Mouse (Mus musculus): ENCODE results near the gene Zic4.

Gene Zic4

DNA sequence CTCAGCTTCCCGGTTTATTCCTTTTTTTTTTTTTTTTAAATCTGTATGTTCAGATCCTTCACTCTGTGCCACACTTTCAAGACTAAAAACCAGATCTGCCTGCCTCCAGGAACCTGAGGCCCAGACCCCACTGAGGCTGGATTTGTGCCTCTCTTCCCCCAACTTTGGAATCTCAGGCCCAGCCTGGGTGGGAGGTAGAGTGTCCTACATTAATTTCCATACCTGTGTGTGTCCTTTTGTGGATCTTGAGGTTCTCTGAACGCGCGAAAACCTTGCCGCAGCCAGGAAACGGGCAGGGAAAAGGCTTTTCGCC lies 1.6 kb downstream of the Zic4 start:
- no peak for DNase-seq (ENCODE audit: low spot score)

DNA sequence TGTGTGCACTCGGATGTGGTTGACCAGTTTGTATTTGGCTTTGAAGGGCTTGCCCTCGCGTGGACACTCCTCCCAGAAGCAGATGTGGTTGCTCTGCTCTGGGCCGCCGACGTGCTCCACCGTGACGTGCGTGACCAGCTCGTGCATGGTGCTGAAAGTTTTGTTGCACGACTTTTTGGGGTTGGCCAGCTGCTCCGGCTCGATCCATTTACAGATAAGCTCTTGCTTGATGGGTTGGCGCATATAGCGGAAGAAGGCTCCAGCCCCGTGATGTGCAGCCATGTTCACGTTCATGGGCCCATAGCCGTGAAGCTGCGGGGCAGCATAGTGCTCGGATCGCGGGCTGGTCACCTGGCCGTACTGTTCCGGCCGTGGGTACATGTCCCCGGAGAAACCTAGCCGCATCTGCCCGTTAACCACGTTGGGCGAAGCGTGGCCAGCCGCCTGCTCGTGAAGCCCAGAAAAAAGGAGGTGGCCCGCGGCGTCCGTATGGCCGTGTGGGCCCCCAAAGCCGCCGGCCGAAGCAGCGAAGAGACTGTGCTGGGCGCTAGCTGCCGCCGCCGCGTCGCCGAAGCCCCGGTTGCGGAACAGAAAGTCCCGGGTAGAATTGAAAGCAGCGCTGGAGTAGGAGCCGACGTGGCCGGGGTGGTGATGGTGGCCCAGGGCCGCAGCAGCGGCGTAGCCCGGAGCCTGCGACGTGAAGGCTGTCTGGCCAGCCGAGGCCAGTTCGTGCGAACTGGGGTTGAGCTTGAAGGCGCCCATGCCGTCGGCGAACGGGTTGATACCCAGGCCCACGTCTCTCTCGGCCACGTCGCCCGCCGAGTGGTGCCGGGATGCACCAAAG lies 2.1 kb downstream of the Zic4 start:
- no peak for DNase-seq (ENCODE audit: low spot score)

DNA sequence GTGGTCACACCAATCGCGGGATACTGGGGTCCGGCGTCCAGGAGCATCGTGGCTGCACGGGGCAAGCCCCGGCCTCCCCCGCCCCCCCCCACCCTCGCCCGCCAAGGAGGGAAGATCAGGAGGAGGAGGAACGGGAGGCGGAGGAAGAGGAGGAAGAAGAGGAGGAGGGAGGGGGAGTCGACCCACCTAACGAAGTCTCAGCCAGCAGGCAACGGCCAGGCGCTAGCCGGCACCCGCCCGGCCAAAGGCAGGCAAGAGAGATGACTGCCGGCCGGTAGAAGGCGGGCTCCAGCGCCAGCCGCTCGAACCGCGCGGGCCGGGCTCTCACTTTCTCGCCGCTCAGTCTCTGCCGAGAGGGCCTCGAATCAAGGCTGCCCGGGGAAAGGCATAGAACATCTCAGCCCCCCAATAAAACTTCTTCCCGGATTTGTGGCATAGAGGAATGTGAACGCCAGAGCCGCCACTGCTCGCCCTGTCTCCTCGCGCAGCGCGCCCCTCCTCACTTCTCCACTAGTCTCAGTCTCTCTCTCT lies 2.8 kb downstream of the Zic4 start:
- DNase-seq (ENCODE audit: low spot score): no peak

DNA sequence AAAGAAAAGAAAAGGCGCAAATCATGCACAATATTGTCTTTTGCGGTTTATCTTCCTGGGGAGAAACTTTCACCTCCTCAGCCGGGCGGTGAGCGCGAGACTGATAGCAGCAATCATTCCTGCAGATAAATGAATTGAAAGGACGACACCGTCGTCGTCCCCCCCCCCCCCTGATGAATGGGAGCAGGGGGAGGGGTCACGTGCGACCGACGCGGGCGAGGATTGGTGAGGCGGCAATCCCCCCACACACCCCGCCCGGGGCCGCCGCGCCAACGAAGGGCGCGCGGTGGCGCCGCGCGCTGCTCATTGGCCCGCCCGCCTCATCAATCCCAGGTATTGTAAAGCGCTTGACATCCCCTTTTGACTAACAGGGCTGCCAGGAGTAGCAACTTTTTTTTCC lies 3.5 kb downstream of the Zic4 start, which contains the start of gene Zic1:
TSS of gene Zic1 (minus strand) at position 147 of the 400 bp plus-strand sequence.
- DNase-seq (ENCODE audit: low spot score): no peak

DNA sequence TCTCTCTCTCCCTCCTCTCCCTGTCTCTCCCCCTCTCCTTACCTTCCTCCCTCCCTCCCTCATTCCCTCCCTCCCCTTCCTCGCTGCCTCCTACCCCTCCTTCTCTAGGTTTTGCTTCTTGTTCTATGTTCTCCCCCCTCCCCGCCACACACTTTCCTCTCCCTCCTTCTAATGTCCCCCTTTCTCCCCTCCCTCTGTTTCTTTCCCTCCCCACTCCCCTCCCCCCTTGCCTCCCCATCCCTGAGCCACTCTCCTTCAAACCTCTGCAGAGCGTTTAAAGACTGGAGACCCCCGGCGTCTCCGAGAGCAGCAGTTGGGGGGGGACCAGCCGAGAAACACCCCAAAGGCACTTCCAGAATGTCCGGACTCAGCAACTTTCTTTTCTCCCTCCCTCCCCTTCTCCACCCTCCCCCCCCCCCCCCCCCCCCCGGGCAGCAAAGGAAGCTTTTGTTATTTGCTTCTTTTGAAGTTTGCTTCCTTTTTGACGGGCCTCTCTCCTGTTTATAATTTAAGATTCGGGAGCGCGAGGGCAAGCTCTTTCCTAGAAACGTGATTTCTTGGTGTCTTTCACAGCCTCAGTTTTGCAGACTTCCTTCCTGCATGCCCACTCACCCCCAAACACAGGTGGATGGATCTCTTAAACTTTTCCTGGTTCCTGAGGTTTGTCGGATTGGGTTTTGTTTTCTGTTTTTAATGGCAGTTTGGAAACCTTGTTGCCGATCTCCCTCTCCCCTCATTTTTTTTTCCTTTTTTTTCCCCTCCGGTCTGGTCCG lies 4.2 kb downstream of the Zic4 start:
- no peak for DNase-seq (ENCODE audit: low spot score)

DNA sequence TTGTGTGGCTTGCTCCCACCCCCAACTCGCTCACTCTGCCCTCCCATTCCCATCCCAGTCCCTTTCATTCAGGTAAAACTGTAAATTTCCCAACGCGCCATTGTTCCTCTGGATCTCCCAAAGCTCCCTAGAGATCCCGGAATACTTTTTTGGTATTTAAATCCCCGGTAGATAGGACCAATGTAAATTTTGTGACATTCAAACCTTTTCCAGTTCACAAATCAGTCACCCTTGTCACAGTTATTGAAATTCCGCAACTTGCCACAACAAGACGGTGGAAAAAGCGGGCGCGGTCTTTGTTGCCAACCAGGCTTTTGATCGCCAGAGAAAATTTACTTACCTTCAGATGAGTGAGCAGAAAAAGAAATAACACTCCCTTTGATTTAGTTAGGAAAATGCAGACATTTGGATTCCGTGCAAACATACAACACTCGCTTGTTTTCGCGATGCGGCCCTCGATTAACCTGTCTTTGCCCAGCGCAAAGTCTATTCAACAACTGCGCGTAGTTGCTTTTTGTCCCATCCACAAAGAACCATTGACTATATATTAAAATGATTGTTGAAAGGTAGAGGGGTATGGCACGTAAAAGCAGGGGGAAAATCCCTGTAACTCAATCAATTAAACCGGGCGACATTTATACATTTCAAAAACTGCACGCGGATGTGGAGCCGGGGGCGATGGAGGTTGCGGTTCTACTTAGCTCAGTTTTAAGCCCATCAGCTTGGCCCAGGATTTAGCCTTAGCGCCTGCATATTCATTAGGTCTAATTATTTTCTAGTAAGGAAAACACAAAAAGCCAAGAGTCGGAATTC lies 5.0 kb downstream of the Zic4 start:
- DNase-seq (ENCODE audit: low spot score): no peak

DNA sequence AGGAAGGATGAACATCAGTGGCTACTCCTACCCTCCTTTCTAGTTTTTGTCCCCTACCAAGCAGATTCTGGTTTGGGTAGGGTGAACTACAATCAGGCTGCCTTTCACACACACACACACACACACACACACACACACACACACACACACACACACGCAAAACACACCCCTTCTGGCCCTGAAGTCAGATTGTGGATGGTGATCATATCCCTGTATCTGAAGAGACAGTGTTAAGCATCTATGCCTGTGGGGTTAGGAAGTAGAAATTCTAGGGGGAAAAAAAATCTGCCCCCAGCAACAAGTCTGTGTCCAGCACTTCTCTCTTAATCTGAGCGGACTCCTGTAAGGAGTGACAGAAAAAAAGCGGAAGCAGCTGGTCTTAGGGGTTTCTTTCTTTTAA lies 5.9 kb downstream of the Zic4 start:
- DNase-seq (ENCODE audit: low spot score): no peak

DNA sequence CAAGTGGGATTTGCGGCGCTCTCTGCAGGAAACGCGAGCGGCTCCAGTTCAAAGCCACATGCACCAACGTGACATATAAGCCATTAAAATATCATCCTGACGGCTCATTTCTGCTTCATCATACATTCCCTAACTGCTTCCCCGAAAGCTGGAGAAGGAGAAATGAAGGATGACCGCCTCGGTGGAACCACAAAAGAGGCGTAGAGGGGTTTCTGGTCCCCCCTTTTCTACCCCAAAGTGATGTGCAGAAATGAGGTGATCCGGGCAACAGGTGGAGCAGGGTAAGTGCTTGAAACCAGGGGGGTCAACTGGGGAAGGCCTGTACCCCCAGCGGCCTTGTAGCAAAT lies 6.7 kb downstream of the Zic4 start:
- DNase-seq (ENCODE audit: low spot score): no peak

DNA sequence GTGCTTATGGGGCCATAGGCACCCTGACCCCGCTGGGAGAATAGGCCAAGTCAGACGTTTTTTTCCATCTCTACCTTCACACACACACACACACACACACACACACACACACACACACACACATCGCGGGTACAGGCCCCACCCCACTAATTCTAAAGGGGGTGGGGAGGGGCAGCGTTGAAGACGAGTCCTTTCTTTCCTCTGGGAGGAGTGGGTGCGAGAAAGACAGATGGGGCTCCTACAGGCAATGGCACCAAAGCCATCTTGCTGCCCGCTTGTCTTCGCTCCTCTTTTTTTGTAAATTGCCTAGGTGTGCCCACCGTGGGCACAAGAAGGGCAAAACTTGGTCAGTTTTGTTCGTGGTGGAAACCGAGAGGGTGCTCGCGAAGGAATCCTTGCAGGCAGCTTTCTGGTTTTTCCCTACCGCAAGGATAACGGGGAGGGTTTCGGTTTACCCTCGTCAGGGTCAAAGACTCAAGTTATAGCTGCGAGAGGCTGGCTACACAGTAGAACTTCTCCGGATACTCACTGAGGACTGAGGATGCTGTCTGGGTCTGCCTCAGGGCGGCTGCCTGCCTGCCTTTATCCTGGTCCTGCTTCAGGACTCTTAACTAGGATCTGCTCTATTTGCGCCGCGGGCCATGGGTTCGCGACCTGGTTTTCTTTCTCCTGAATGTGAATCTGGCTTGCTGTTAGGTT lies 7.2 kb downstream of the Zic4 start:
- DNase-seq (ENCODE audit: low spot score): no peak

DNA sequence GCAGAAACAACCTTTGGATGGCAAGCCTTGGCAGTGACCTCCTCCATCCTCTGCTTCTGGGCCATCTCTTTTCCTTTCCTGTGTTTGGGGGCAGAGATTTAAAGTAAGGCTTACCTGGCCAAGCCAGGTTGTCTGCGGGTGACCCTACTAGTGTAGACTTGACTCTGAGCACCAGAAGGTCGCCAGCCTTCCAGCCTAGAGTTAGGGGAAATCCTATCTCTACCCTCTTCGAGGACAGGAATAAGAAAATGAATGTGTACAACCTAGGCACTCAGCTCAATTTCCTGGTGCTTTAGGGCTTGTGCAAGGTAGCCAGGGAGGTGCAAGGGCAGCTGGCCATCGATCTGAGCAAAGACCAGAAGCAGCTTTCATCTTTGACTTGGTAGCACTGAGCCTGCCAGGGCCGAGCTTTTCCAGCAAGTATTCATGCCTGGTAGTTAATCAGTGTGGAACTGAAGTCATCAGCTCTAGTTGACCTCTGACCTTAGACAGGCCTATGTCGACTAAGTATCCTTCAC lies 8.0 kb downstream of the Zic4 start:
- DNase-seq (ENCODE audit: low spot score): no peak

DNA sequence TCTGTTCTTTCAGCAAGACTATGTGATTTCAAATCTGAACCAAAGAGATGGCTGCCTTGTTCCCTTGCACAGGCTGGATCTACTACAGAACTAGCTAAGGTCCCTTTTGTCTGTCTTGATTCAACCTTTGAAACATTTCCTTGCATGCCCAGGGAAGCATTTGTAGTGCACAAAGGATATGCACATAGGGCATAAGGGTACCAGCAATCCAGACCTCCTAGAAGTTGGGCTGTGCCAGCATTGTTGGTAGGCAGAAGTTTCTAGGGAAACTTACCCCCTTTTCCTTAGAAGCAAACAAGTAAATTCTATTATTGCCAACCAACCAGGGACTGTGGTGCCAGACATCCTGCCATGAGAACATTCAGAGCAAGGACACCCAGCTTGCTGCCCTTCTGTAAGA lies 8.8 kb downstream of the Zic4 start:
- no peak for DNase-seq (ENCODE audit: low spot score)

DNA sequence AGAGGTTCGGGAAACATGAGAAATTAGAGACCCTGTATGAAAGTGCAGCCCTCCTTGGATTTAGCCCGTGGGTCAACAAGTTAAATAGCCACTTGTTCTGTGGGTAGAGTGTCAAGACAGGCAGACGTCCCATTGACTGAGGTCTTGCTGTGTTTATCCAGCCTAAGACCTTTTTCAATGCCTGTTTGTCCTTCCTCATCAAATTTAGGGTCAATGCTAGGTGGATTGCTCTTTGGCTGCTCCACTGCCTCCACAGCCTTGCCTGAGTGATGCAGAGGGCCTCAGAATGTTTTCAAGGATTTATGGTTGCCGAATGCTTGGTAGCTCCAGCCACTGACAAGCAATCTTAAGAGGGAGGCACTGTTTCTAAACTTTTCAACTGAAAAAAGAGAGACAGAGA lies 9.4 kb downstream of the Zic4 start:
- no peak for DNase-seq (ENCODE audit: low spot score)

DNA sequence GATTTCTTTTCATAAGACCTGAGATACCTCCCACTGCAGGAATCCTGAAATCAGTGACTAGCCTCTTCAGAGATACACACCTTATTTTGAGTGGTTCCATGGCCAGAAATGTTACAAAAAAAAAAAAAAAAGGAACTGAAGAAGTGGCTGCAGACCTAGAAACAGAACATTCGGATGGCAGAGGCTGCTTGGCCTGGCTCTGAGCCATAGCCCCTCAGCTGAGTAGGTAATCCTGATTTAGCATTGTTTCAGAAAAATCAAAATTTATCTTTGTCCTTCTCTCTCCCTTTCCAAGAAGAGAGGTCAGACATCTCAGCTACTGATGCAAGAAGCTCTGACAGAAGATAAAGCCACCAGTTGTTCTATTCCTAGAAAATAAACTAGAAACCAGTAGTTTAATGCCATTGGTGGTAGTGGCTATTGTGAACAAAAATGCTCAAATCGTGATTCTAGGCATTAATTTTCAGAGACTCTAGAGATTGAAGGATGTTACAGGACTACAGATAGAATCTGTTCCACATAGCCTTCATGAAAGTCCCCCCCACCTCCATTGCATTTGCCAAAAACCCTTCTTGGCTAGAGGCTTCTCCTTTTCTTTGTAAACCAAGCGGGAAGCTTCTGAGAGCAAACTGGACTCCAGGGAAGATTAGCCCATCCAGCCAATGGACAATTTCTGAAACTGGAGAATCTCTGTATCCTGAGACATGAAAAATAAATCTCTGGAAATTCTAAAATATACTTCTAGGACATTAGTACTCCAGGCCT lies 11.8 kb downstream of the Zic4 start:
- DNase-seq (ENCODE audit: low spot score): no peak

DNA sequence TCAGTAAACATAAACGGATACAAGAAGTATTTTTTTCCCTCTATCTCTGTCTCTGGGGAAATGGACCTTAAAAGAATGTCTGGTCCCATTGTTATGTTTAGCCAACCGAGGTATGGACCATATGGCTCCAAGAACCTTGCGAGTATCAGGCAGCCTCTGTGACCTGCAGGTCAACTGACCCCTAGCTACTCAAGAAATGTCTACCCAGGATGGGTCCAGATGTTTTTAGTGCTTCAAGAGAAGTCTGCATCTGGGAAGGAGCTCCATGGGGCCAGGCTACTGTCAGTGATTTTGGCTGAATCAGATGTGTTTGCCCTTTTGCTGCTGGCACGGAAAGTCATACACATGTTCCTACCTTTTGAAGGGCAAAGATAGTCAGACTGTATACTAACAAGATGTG lies 12.5 kb downstream of the Zic4 start:
- no peak for DNase-seq (ENCODE audit: low spot score)

DNA sequence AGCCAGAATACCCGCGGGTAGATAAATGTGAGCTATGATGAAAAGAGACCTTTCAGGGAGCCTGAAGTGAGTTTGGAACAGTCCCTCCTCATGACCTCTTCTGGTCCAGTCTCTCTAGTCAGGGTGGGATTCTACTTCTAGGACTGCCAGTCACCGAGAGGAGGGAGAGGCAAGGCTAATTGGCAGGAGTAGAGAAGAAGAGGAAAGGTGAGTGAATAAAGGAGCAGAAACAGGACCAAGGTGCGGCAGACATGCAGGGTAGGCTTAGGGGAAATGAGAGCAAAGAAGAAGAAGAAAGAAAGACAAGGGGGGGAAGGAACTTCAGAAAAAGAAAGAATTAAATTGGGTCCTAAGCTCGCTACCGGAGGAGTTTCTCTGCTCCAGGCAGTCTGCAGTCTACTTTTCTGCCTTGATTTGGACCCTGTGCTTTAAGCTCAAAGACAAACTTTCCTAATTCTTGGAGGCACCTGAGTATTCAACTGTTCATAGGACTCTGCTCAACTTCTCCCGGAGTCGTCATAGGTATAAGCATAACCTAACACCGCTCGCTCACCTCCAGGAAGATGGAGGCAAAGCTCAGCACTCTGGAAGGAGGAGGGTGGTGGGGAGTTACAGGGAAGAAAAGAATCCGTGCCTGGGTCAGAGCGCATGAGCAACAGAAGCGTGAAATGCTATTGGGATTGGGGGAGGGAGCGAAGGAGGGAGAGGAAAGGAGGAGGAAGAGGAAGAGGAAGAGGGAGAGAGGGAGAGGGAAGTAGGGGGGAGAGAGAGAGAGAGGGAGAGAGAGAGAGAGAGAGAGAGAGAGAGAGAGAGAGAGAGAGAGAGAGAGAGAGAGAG lies 15.0 kb downstream of the Zic4 start:
- no peak for DNase-seq (ENCODE audit: low spot score)

DNA sequence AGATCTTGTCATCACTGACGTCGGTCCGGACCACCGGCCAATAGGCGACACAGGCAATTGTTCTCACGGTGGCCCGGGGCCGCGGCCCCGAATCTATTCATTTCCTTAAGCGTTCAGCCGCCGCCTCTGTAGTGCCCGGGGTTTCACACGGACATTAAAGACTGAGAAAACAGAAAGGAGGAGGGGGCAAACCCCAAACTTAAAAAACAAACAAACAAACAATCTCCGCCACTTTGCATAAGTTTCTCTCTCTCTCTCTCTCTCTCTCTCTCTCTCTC lies 15.6 kb downstream of the Zic4 start:
- DNase-seq (ENCODE audit: low spot score): no peak

DNA sequence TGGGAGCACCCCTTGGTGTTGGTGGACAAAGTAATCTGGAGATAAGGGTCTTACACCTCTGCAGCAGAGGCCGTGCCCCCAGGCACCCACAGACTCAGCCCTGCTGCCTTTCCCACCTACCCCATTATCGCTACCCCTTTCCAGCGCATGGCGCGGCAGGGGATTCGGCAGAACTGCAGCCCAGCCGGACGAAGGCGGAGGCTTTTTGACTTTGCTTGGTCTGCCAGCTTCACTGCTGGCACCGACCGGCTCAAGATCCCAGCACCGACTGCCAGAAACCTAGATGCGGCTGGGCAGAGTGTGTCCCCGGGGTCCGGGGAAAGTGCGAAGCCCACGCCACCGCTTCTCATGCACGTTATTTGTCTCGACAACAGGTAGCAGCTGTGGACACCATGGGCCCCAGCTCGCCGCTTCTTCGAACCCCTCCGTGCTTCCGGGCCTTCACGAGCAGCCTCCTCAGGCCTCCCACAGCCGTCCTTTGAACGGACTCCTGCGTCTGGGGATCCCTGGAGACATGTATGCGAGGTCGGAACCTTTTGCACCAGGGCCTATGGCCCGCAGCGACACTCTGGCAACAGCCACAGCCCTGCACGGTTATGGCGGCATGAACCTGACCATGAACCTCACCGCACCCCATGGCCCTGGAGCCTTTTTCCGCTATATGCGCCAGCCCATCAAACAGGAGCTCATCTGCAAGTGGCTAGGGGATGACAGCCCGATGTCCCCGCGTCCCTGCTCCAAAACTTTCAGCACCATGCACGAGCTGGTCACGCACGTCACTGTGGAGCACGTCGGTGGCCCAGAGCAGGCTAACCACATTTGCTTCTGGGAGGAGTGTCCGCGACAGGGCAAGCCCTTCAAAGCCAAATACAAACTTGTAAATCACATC lies 16.4 kb downstream of the Zic4 start:
- no peak for DNase-seq (ENCODE audit: low spot score)

DNA sequence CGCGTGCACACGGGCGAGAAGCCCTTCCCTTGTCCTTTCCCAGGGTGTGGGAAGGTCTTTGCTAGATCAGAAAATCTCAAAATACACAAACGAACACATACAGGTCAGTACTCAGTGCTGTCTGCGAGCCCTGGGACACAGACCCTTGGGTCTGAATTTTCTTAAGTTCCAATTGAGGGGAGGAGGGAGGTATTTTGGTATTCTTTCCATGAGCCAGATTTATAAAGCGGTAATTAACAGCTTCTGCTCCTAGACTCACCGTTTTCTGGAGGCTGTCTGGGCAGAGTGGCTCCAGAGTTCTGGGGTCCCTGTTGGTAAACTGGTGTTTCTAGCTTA lies 17.1 kb downstream of the Zic4 start:
- no peak for DNase-seq (ENCODE audit: low spot score)

DNA sequence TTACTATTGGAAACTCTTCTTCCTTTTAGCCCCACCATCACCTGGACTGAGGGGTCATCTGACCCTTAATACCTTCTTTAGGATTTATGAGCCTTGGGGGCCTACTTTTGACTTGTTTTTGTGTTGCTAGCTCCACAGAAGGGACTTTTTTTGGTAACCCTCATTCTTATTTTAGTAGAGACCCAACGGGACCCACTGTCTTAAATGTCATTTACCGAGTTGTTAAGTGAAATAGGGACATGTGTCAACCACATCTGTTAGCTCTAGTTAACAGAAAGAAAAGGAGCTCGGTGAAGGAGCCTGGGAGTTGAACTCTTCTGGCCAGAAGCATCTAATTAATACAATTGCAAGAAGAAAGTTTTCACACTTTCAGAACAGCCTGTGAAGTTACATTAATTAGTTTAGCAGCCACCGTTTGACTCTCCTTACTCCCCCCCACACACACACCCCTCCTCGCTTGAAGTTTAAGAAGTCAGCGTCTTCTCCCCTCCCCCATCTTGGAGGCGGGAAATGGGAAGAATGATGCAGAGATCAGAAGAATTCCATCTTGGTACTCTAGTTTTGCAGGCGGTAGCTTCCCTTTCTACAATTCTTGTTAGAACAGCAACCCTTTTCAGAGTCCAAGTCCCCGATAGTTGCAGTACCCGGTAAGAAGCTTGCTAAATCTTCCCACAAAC lies 17.7 kb downstream of the Zic4 start:
- no peak for DNase-seq (ENCODE audit: low spot score)
